Mouse (Mus musculus): Measurements from ENCODE around the gene Skap2.

DNA sequence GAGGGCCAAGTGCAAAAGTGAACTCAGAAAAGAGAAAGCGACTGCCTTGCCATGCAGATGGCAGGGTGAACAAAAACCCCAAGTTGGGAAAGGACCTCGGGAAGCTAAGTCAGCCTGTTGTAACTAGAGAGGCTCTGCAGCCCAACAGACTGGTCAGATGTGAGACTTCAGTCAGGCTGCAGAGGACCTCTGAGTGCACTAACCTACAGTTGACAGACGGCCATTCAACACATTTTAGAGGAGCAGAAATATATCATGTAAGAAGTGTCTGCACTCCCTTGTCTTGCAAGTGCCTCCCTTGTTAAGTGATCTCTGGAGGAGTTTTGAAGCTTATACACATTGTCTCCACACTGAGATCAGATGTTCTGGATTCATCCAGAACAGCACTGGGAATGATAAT is 116.6 kb downstream of the Skap2 start:
- no peak for TF ChIP-seq CTCF (IDR thresholded peaks at IDR 0.05; ENCODE audit: borderline replicate concordance, control insufficient read depth, extremely low read depth, insufficient read depth, low read length, poor library complexity)
- no peak for TF ChIP-seq POLR2A (IDR thresholded peaks at IDR 0.05; ENCODE audit: control insufficient read depth, extremely low read depth, insufficient read depth, low read length, poor library complexity)

All from thymus, adult 2 months (tissue).